Mouse (Mus musculus) cortical plate, adult 2 months (tissue): ENCODE measurements at regions not wholly inside any gene's neighbourhood (a gene's known extent, or its start where the extent isn't known, plus 50 kb on each side); places are given as distances from the start of the nearest gene placed in this dataset.

Experiments used
- CTCF ChIP-seq: fragments of 200-500 bp; IDR thresholded peaks from 2 replicates; pipeline ENCODE4 v1.5.1; 2011; ENCODE audit warnings: mild to moderate bottlenecking, control low read depth, low read length; ENCODE audit not compliant: insufficient read depth; ENCODE audit errors: extremely low read depth
- POLR2A ChIP-seq: fragments of 200-500 bp; IDR thresholded peaks from 2 replicates; pipeline ENCODE4 v1.6.1; 2011; ENCODE audit warnings: mild to moderate bottlenecking, low read length, control low read depth; ENCODE audit not compliant: insufficient read depth; ENCODE audit errors: extremely low read depth

DNA sequence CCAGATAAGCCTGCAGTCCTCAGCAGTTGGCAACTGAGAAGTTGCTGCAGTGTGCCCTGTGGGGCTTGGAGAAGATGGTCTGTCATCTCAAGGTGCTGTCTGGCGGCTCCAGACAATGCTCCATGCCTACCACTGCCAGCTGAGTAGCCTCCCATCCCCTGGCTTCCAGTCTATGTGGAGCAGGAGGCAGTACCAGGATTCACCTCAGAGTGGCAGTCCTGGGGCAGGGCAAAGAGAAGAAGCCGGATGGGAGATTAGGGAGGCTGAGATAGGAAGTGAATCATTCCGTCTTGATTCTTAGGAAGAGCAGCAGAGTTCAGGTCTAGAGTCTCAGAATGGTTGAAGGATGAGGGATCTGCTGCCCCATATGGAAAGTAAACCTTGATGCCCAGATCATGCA is 198.1 kb upstream of the H2al1a start:
- TF ChIP-seq CTCF = peak; percentile 55
- TF ChIP-seq POLR2A = no peak
